Mouse (Mus musculus) lung, adult 2 months (tissue): ENCODE measurements around the gene Ddx55.

Experiments used
- CTCF ChIP-seq: fragments of 200-500 bp; IDR thresholded peaks from 2 replicates; pipeline ENCODE4 v1.5.1; 2011; ENCODE audit warnings: mild to moderate bottlenecking, low read length, control low read depth; ENCODE audit not compliant: insufficient read depth
- POLR2A ChIP-seq: fragments of 200-500 bp; IDR thresholded peaks from 2 replicates; pipeline ENCODE4 v1.6.1; 2011; ENCODE audit warnings: low read depth, mild to moderate bottlenecking, control low read depth, low read length, borderline replicate concordance; ENCODE audit errors: extremely low read depth

GRCm38 (mm10) chr5:124515789-124516188 is 36.9 kb upstream of the Ddx55 start:
- TF ChIP-seq CTCF, result no peak
- no peak for TF ChIP-seq POLR2A
